Mouse (Mus musculus) layer of hippocampus, postnatal 10 days (tissue): ENCODE measurements around the gene Thbd. TPM values are rescaled to one million over a fixed set of nuclear protein-coding genes. Genes with fewer than 3 reads are reported as not detected.
A peak's percentile ranks its signal among the peaks of the same experiment; 100 is the strongest.

Experiments
- DNase-seq, 2 experiments: peaks; one replicate each; pipeline ENCODE4 v3.0.0; 2021; ENCODE audit warnings: low spot score in 2 of 2
- long read RNA-seq: library from polyadenylated mRNA; stranded (forward); transcript quantifications from one replicate; pipeline ENCODE4 v2.0.0, GENCODE M21; 2023
- total RNA-seq, 2 experiments: library from RNA; stranded (reverse); gene quantifications; 2 replicates each; pipeline ENCODE4 v1.2.3; 2021

Gene Thbd
- 1 to 10 TPM; 4.2 to 6.6 TPM for total RNA-seq
- long read RNA-seq, partial matches to known transcripts = 0 of 3 reads
- long read RNA-seq, other reads (novel, unspliced or antisense) = 0 of 3 reads

GRCm38 (mm10) chr2:148407870-148408760, at the start of gene Thbd:
Thbd (minus strand) TSS chr2:148408188.
- peak; percentile 22 to 31 for DNase-seq

- no peak for DNase-seq
Observed at GRCm38 (mm10) chr2:148455341-148455740, 47.4 kb upstream of the Thbd start.

GRCm38 (mm10) chr2:148454014-148454542, 46.1 kb upstream of the Thbd start:
- DNase-seq = no peak

GRCm38 (mm10) chr2:148453061-148453460, 45.1 kb upstream of the Thbd start:
- no peak for DNase-seq

GRCm38 (mm10) chr2:148451498-148451897, 43.5 kb upstream of the Thbd start:
- no peak for DNase-seq

- no peak for DNase-seq
Observed at GRCm38 (mm10) chr2:148450616-148451015, 42.6 kb upstream of the Thbd start.

GRCm38 (mm10) chr2:148449659-148450058, 41.7 kb upstream of the Thbd start:
- DNase-seq = no peak

GRCm38 (mm10) chr2:148446446-148446845, 38.5 kb upstream of the Thbd start:
- DNase-seq = no peak

- no peak for DNase-seq
Observed at GRCm38 (mm10) chr2:148445616-148446015, 37.6 kb upstream of the Thbd start.

- no peak for DNase-seq
Observed at GRCm38 (mm10) chr2:148444472-148444871, 36.5 kb upstream of the Thbd start.

- DNase-seq = no peak
Observed at GRCm38 (mm10) chr2:148443249-148443958, 35.4 kb upstream of the Thbd start, which contains the start of gene Cd93. Cd93 (minus strand) TSS chr2:148443563.

GRCm38 (mm10) chr2:148442710-148443109, 34.7 kb upstream of the Thbd start:
- DNase-seq = no peak

- peak in 1 of 2 experiments; percentile 16 for DNase-seq
Observed at GRCm38 (mm10) chr2:148442172-148442571, 34.2 kb upstream of the Thbd start.

- DNase-seq = no peak
Observed at GRCm38 (mm10) chr2:148441421-148441820, 33.4 kb upstream of the Thbd start.

GRCm38 (mm10) chr2:148439691-148440276, 31.8 kb upstream of the Thbd start:
- DNase-seq = no peak

- no peak for DNase-seq
Observed at GRCm38 (mm10) chr2:148436285-148436684, 28.3 kb upstream of the Thbd start.

- DNase-seq = no peak
Observed at GRCm38 (mm10) chr2:148432346-148432745, 24.4 kb upstream of the Thbd start.

- DNase-seq = no peak
Observed at GRCm38 (mm10) chr2:148430941-148431340, 23.0 kb upstream of the Thbd start.

- no peak for DNase-seq
Observed at GRCm38 (mm10) chr2:148429001-148429505, 21.1 kb upstream of the Thbd start.

- no peak for DNase-seq
Observed at GRCm38 (mm10) chr2:148428523-148428922, 20.5 kb upstream of the Thbd start.

GRCm38 (mm10) chr2:148427553-148427952, 19.6 kb upstream of the Thbd start:
- no peak for DNase-seq
